9 mouse cellular contexts compared by ENCODE assay signal in the genomic region with DNA sequence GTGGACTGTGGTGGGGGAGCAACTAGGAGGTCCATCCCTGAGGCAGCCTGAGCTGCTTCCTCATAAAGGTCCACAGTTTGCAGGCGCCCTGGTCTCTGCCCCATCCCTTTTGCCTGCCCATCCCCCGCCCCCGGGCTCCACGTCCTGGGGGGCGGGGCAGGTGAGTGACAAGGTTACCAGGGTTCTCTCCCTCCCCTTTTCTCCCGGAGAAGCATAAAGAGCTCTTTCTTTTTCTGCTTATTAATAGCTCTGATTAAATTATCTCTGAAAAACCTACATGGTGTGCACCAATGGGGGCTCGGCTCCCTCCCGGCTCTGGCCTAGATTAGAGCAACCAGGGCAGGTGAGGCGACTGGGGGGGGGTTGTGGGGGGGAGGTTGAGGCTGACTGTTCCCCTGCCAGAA. TPM values are rescaled to one million over a fixed set of nuclear protein-coding genes. Genes with fewer than 3 reads are reported as not detected.
DNase-seq lines count a peak whose midpoint lies in the region; ATAC-seq and TF ChIP-seq lines count a peak whose summit lies in the region.
"Had no signal": no experiment of that assay in that cellular context is flagged by ENCODE, and none has a peak within 500 bp of the region (broad histone marks: within the 10 kb centered on the region; RNA-seq: fewer than 3 reads in every experiment).

No protein-coding gene starts in this region.

- H3K4me2 ChIP-seq in intestine, embryonic 16.5 days (ENCODE audit: low read depth, low read length) = peak overlapping the region; percentile 24
- no peak overlapping the region for H3K4me2 ChIP-seq in stomach, postnatal 0 days (replicated peaks; ENCODE audit: low read depth)

- H3K9me3 ChIP-seq in heart, embryonic 10.5 days = 0 out of 2 replicates have a peak, but pooled peaks cover 5% of the 10 kb centered on the region
- peaks cover 10% of the 10 kb centered on the region for H3K9me3 ChIP-seq in intestine, embryonic 16.5 days (ENCODE audit: control insufficient read depth, low read length)
- no peaks in the 10 kb centered on the region for H3K9me3 ChIP-seq in stomach, postnatal 0 days (ENCODE audit: control insufficient read depth, low read length)

- H3K4me3 ChIP-seq in heart, embryonic 10.5 days = peak overlapping the region; percentile 33; the same call in 1 of the 2 replicates
- H3K4me3 ChIP-seq in intestine, embryonic 16.5 days (ENCODE audit: low read length) = peak overlapping the region; percentile 15; the same call in 1 of the 2 replicates
- H3K4me3 ChIP-seq in stomach, postnatal 0 days (ENCODE audit: low read depth, low read length) = no peak overlapping the region

- 12% methylated on average over 9 of the region's 9 CpGs for WGBS in heart, embryonic 10.5 days
- 16% methylated on average over 9 of the region's 9 CpGs for WGBS in intestine, embryonic 16.5 days
- WGBS in stomach, postnatal 0 days = 14% methylated on average over 9 of the region's 9 CpGs

- TF ChIP-seq EP300 in stomach, postnatal 0 days (optimal IDR thresholded peaks at IDR 0.05) = no peak

- ATAC-seq in intestine, embryonic 16.5 days = peak; percentile 67
- peak; percentile 82 for ATAC-seq in stomach, postnatal 0 days (ENCODE audit: low FRiP score, low TSS enrichment)

- H3K36me3 ChIP-seq in heart, embryonic 10.5 days = no peaks in the 10 kb centered on the region
- H3K36me3 ChIP-seq in intestine, embryonic 16.5 days (ENCODE audit: control insufficient read depth, insufficient read depth, low read length) = no peaks in the 10 kb centered on the region
- no peaks in the 10 kb centered on the region for H3K36me3 ChIP-seq in stomach, postnatal 0 days (ENCODE audit: control insufficient read depth, insufficient read depth, low read length)

- H3K27ac ChIP-seq in heart, embryonic 10.5 days = 0 out of 2 replicates have a peak overlapping the region, but pooled peaks have one; percentile 29
- peak overlapping the region; percentile 69 for H3K27ac ChIP-seq in intestine, embryonic 16.5 days (ENCODE audit: low read length)
- peak overlapping the region; percentile 20; the same call in 1 of the 2 replicates for H3K27ac ChIP-seq in stomach, postnatal 0 days (replicated peaks)

- peaks cover 5% of the 10 kb centered on the region; the same call in 1 of the 2 replicates for H3K27me3 ChIP-seq in heart, embryonic 10.5 days (ENCODE audit: insufficient read depth, poor library complexity, severe bottlenecking)
- H3K27me3 ChIP-seq in intestine, embryonic 16.5 days (replicated peaks; ENCODE audit: control insufficient read depth, insufficient read depth, low read length) = no peaks in the 10 kb centered on the region
- no peaks in the 10 kb centered on the region for H3K27me3 ChIP-seq in stomach, postnatal 0 days (ENCODE audit: control insufficient read depth, insufficient read depth, low read length)

- peaks cover 31% of the 10 kb centered on the region for H3K4me1 ChIP-seq in heart, embryonic 10.5 days
- H3K4me1 ChIP-seq in intestine, embryonic 16.5 days (ENCODE audit: control insufficient read depth, insufficient read depth, low read length) = peaks cover 32% of the 10 kb centered on the region
- 0 out of 2 replicates have a peak, but pooled peaks cover 2% of the 10 kb centered on the region for H3K4me1 ChIP-seq in stomach, postnatal 0 days (replicated peaks; ENCODE audit: control insufficient read depth, insufficient read depth)

- intact Hi-C loops in heart, postnatal 14 days (cut with DNase I) = no loop called here

- TF ChIP-seq CTCF in stomach, postnatal 0 days (IDR thresholded peaks at IDR 0.05; ENCODE audit: low read depth) = no peak

- H3K9ac ChIP-seq in intestine, embryonic 16.5 days (ENCODE audit: low read depth, low read length) = peak overlapping the region; percentile 7; the same call in 1 of the 2 replicates
- H3K9ac ChIP-seq in stomach, postnatal 0 days (ENCODE audit: low read length) = no peak overlapping the region

- DNase-seq in heart, embryonic 10.5 days (ENCODE audit: low spot score) = no peak
- no peak for DNase-seq in heart, postnatal 14 days
- DNase-seq in thymus, postnatal 0 days (ENCODE audit: low spot score) = peak; percentile 52
- DNase-seq in thymus, postnatal 25 days = no peak
- peak; percentile 84 for DNase-seq in stomach, postnatal 0 days (ENCODE audit: low spot score)
- no peak for DNase-seq in spleen, postnatal 14 days (ENCODE audit: low spot score in 2 of 2)
- no peak for DNase-seq in spleen, postnatal 10 days (ENCODE audit: low spot score in 2 of 2)
- DNase-seq: gastrocnemius, postnatal 25 days had no signal

RNA-seq across cellular contexts. Expression of a gene that starts 7.3 kb away (rescaled TPM):
- polyA plus RNA-seq in heart, embryonic 10.5 days (2016; fragmentation: Nextera tagmentation; extraction: Ambion mirVana) = 0.60 and 1.5 TPM in 2 replicates
- total RNA-seq in heart, postnatal 14 days (2021) = 1 to 10 TPM; 3.2 to 5.4 TPM
- 1.6 and 2.3 TPM in 2 replicates for polyA plus RNA-seq in thymus, postnatal 0 days (2015; fragmentation: Nextera tagmentation; extraction: Ambion mirVana)
- polyA plus RNA-seq in intestine, embryonic 16.5 days (2015; fragmentation: Nextera tagmentation; extraction: Ambion mirVana) = 3.9 and 5.8 TPM in 2 replicates
- 0.79 and 0.98 TPM in 2 replicates for polyA plus RNA-seq in stomach, postnatal 0 days (2015; fragmentation: Nextera tagmentation; extraction: Ambion mirVana)

Comparison
In these comparisons a context has a peak if more than half of its experiments do, and no peak if none do; other contexts are left out.
1. DNase-seq: peak in thymus, postnatal 0 days (single experiment) and stomach, postnatal 0 days (single experiment); none in heart, embryonic 10.5 days (single experiment), heart, postnatal 14 days (0 of 2), thymus, postnatal 25 days (single experiment), spleen, postnatal 14 days (0 of 2) and spleen, postnatal 10 days (0 of 2).
2. Peak in every context shown above with its lines, with median percentiles within 50 percentile points of each other: H3K27ac ChIP-seq.